Mouse (Mus musculus) intestine, postnatal 0 days (tissue): ENCODE measurements around the gene Rpl3l. TPM values are rescaled to one million over a fixed set of nuclear protein-coding genes. Genes with fewer than 3 reads are reported as not detected.

ENCODE experiments used
- ATAC-seq: fragments of 200-750 bp; cut with Nextera tagmentation; 2 replicates; pipeline ENCODE4 v1.8.0; 2017; ENCODE audit warnings: mild to moderate bottlenecking, moderate TSS enrichment, moderate library complexity
- H3K27ac ChIP-seq: fragments of 300-500 bp; sonication (generic); 2 replicates; pipeline ENCODE4 v1.5.1; 2014; ENCODE audit warnings: mild to moderate bottlenecking, low read depth, low read length, moderate library complexity
- H3K27me3 ChIP-seq: fragments of 300-500 bp; sonication (generic); replicated peaks from 2 replicates; pipeline ENCODE4 v1.6.1; 2014; ENCODE audit warnings: low read length, mixed read lengths; ENCODE audit not compliant: control insufficient read depth, insufficient read depth
- H3K36me3 ChIP-seq: fragments of 300-500 bp; sonication (generic); 2 replicates; pipeline ENCODE4 v1.6.1; 2014; ENCODE audit warnings: mild to moderate bottlenecking, moderate library complexity; ENCODE audit not compliant: control insufficient read depth, insufficient read depth
- H3K4me1 ChIP-seq: fragments of 300-500 bp; sonication (generic); replicated peaks from 2 replicates; pipeline ENCODE4 v1.6.1; 2014; ENCODE audit warnings: antibody characterized with exemption, low read length, mixed read lengths; ENCODE audit not compliant: control insufficient read depth, insufficient read depth
- H3K4me2 ChIP-seq: fragments of 300-500 bp; sonication (generic); replicated peaks from 2 replicates; pipeline ENCODE4 v1.6.1; 2014; ENCODE audit warnings: low read depth, mild to moderate bottlenecking, moderate library complexity
- H3K4me3 ChIP-seq: fragments of 300-500 bp; sonication (generic); 2 replicates; pipeline ENCODE4 v1.5.1; 2014; ENCODE audit warnings: low read depth, low read length
- H3K9ac ChIP-seq: fragments of 300-500 bp; sonication (generic); 2 replicates; pipeline ENCODE4 v1.6.1; 2014; ENCODE audit warnings: mild to moderate bottlenecking, low read depth, low read length
- H3K9me3 ChIP-seq: fragments of 300-500 bp; sonication (generic); 2 replicates; pipeline ENCODE4 v1.6.1; 2016; ENCODE audit warnings: mixed run types; ENCODE audit not compliant: control insufficient read depth
- CTCF ChIP-seq: sonication (generic); IDR thresholded peaks from 2 replicates; pipeline ENCODE4 v1.5.1; 2016; ENCODE audit warnings: low read depth, mild to moderate bottlenecking, control low read depth, antibody characterized with exemption, moderate library complexity
- WGBS: fragments of 180-500 bp; shearing (Covaris S2); extraction: QIAGEN DNeasy Blood & Tissue Kit; methylation state at CpG from one replicate; pipeline ENCODE4 v1.1.7; 2014; 5-methylcytosine and 5-hydroxymethylcytosine counted together
- polyA plus RNA-seq: library from polyadenylated mRNA; unstranded; fragments of >200 nt; fragmentation: Nextera tagmentation; extraction: Ambion mirVana; gene quantifications from 2 replicates; pipeline ENCODE4 v1.2.1, GENCODE M21; 2015

Rpl3l gene
- polyA plus RNA-seq, 1 experiment from 2014 or later, result not detected

GRCm38 (mm10) chr17:24777073-24777472 is 49.5 kb downstream of the Rpl3l start:
- Histone ChIP-seq H3K36me3 (no peaks in the 10 kb centered on the region), H3K4me1 (no peaks in the 10 kb centered on the region), H3K9me3 (no peaks in the 10 kb centered on the region), H3K27me3 (no peaks in the 10 kb centered on the region), H3K9ac (no peak overlapping the region), H3K4me2 (no peak overlapping the region), H3K27ac (no peak overlapping the region), H3K4me3 (no peak overlapping the region)
- ATAC-seq, result no peak
- 70% methylated on average over 2 of the region's 2 CpGs for WGBS
- TF ChIP-seq CTCF, result no peak

- TF ChIP-seq CTCF, result no peak
- H3K27me3 ChIP-seq, result no peaks in the 10 kb centered on the region
- whole genome bisulfite sequencing, result 89% methylated on average over 2 of the region's 2 CpGs
- no peak for ATAC-seq
- no peaks in the 10 kb centered on the region for H3K36me3 ChIP-seq
- no peak overlapping the region for H3K27ac ChIP-seq
- no peak overlapping the region for H3K4me3 ChIP-seq
- no peak overlapping the region for H3K9ac ChIP-seq
- H3K9me3 ChIP-seq, result no peaks in the 10 kb centered on the region
- H3K4me2 ChIP-seq, result no peak overlapping the region
- H3K4me1 ChIP-seq, result no peaks in the 10 kb centered on the region
Measured at GRCm38 (mm10) chr17:24780821-24781220, 53.2 kb downstream of the Rpl3l start.

Other genes with a start within 250 kb of the Rpl3l start
- 11.9 and 12.9 TPM in 2 replicates for gene Mlst8, start 248.7 kb upstream of the Rpl3l start, polyA plus RNA-seq
- gene Caskin1, start 239.2 kb upstream of the Rpl3l start, polyA plus RNA-seq, result 0.69 and 0.78 TPM in 2 replicates
- gene Traf7, start 199.9 kb upstream of the Rpl3l start, polyA plus RNA-seq, result 39.7 and 41.2 TPM in 2 replicates
- gene Rab26, start 193.6 kb upstream of the Rpl3l start, polyA plus RNA-seq, result 0.31 and 0.63 TPM in 2 replicates
- gene Pkd1, start 178.0 kb upstream of the Rpl3l start, polyA plus RNA-seq, result 5.4 and 8.3 TPM in 2 replicates
- 24.7 and 25.8 TPM in 2 replicates for gene Tsc2, start 95.2 kb upstream of the Rpl3l start, polyA plus RNA-seq
- 5.0 and 5.5 TPM in 2 replicates for gene Nthl1, start 95.1 kb upstream of the Rpl3l start, polyA plus RNA-seq
- gene Slc9a3r2, start 77.5 kb upstream of the Rpl3l start, polyA plus RNA-seq, result 26.5 and 30.1 TPM in 2 replicates
- 0.20 TPM in 1 of 2 replicates, not detected in the other for gene Npw, start 69.4 kb upstream of the Rpl3l start, polyA plus RNA-seq
- gene Zfp598, start 58.1 kb upstream of the Rpl3l start, polyA plus RNA-seq, result 13.4 and 13.5 TPM in 2 replicates
- gene Syngr3, start 37.9 kb upstream of the Rpl3l start, polyA plus RNA-seq, result 6.0 and 6.2 TPM in 2 replicates
- 42.0 and 42.2 TPM in 2 replicates for gene Gfer, start 31.7 kb upstream of the Rpl3l start, polyA plus RNA-seq
- 32.4 and 38.0 TPM in 2 replicates for gene Noxo1, start 31.6 kb upstream of the Rpl3l start, polyA plus RNA-seq
- 23.8 and 25.2 TPM in 2 replicates for gene Tbl3, start 20.2 kb upstream of the Rpl3l start, polyA plus RNA-seq
- not detected in 2 replicates for gene Rnf151, start 9.8 kb upstream of the Rpl3l start, polyA plus RNA-seq
- gene Rps2, start 9.7 kb upstream of the Rpl3l start, polyA plus RNA-seq, result 757 and 776 TPM in 2 replicates
- gene Ndufb10, start 3.3 kb upstream of the Rpl3l start, polyA plus RNA-seq, result 406 and 413 TPM in 2 replicates
- 47.4 and 47.8 TPM in 2 replicates for gene Msrb1, start 8.8 kb downstream of the Rpl3l start, polyA plus RNA-seq
- 0.25 and 0.47 TPM in 2 replicates for gene Hs3st6, start 25.2 kb downstream of the Rpl3l start, polyA plus RNA-seq
- 0.08 and 0.10 TPM in 2 replicates for gene Meiob, start 76.5 kb downstream of the Rpl3l start, polyA plus RNA-seq
- gene Hagh, start 112.3 kb downstream of the Rpl3l start, polyA plus RNA-seq, result 104 and 105 TPM in 2 replicates
- 165 and 195 TPM in 2 replicates for gene Fahd1, start 122.5 kb downstream of the Rpl3l start, polyA plus RNA-seq
- 17.2 and 18.3 TPM in 2 replicates for gene Igfals, start 138.2 kb downstream of the Rpl3l start, polyA plus RNA-seq
- gene Nubp2, start 158.5 kb downstream of the Rpl3l start, polyA plus RNA-seq, result 48.0 and 53.5 TPM in 2 replicates
- 42.3 and 43.4 TPM in 2 replicates for gene Spsb3, start 158.8 kb downstream of the Rpl3l start, polyA plus RNA-seq
- 16.7 and 18.5 TPM in 2 replicates for gene Eme2, start 167.3 kb downstream of the Rpl3l start, polyA plus RNA-seq
- gene Mrps34, start 167.3 kb downstream of the Rpl3l start, polyA plus RNA-seq, result 132 and 141 TPM in 2 replicates
- 47.4 and 54.4 TPM in 2 replicates for gene Nme3, start 168.7 kb downstream of the Rpl3l start, polyA plus RNA-seq
- 5.3 and 6.6 TPM in 2 replicates for gene Mapk8ip3, start 209.2 kb downstream of the Rpl3l start, polyA plus RNA-seq
- 35.7 and 36.0 TPM in 2 replicates for gene Jpt2, start 232.9 kb downstream of the Rpl3l start, polyA plus RNA-seq